Mouse (Mus musculus): Measurements from ENCODE around the gene Cluap1. TPM values are rescaled to one million over a fixed set of nuclear protein-coding genes. Genes with fewer than 3 reads are reported as not detected.

The Cluap1 gene
- polyA plus RNA-seq (2015; fragmentation: Nextera tagmentation; extraction: Ambion mirVana) = 26.3 and 29.9 TPM in 2 replicates

DNA sequence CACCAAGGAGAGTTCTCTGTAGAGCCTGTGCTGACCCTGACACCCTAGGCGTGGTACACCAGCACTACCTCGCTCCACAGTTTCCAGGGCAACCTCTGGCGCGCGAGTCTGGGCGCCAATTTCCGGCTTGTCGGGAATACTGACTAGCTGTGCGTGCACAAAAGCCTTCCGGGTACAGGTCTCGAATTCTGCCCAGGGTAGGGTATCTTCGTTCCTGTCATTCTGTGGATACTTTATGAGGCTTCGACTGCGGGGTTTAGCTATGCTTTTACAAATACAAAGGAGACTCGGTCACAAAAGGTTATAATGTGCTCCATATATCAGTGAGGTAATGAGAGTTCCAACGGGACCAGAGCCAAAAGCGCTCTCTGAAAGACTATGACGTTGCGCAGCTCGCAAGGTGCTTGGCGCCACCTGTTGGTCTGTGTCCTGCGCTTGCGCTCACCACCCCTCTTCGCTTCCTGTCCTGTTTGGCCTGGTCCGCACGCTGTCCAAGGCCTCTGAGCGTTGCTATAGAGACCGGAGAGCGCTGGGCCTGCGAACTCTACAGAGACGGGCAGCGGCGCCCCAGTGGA lies at the start of gene Cluap1, which contains the start of gene 1700037C18Rik:
TSS of gene Cluap1 (plus strand) at position 265 of the 575 bp plus-strand sequence.
TSS of gene 1700037C18Rik (minus strand) at position 153 of the 575 bp plus-strand sequence.
- peak within 1 kb of the TSS; percentile 81 for H3K27ac ChIP-seq
- H3K36me3 ChIP-seq = peaks cover 50% of the 10 kb centered on the region
- no peaks in the 10 kb centered on the region for H3K27me3 ChIP-seq
- peak within 1 kb of the TSS; percentile 82 for H3K4me2 ChIP-seq
- under 1% methylated on average over 33 of the region's 33 CpGs for WGBS
- peak within 1 kb of the TSS; percentile 72 for H3K4me3 ChIP-seq (replicated peaks)
- H3K9me3 ChIP-seq (replicated peaks) = no peaks in the 10 kb centered on the region
- H3K9ac ChIP-seq = peak within 1 kb of the TSS; percentile 69
- peak; percentile 99 for ATAC-seq (replicated peaks; ENCODE audit: low FRiP score)
- H3K4me1 ChIP-seq = peaks cover 6% of the 10 kb centered on the region

DNA sequence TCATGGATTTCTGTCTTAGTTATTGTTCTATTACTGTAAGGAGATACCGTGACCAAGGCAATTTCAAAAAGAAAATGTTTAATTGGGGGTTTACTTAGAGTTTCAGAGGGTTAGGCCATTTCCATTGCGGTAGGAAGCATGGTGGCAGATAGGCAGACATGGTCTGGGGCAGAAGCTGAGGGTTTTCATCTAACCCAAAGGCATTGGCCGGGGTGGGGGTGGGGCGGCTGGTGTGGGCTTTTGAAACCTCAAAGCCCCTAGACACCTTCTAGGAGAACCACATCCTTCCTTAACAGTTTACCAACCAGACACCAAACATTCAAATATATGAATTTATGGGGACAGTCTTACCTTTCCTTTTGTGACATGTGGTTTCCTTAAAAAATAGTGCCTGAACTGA lies 49.3 kb upstream of the Cluap1 start:
- WGBS = 90% methylated on average over 4 of the region's 4 CpGs
- no peak for ATAC-seq (replicated peaks; ENCODE audit: low FRiP score)

DNA sequence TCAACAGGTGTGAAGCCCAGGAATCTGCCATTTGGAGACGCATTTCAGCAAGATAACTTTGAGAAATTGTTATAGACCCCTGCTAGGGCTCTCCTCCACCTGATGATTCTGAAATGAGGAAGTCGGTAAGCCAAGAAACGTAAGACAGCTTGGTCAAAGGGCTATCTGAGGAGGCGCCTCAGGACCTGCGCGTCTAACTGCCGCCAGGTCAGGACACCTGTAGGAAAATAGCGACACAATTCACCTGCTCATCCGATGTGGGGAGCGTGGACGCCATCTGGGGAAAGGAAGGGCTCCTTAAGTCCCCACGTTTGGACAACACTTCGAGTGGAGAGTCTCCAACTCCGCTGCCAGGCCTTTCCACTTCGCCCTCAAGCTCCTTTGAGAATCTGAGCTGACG lies 36.8 kb upstream of the Cluap1 start:
- Histone ChIP-seq H3K27me3 (no peaks in the 10 kb centered on the region), H3K36me3 (peaks cover 21% of the 10 kb centered on the region), H3K4me2 (peak overlapping the region; percentile 90), H3K9me3 (replicated peaks) (no peaks in the 10 kb centered on the region), H3K27ac (peak overlapping the region; percentile 75), H3K9ac (peak overlapping the region; percentile 61), H3K4me1 (peaks cover 20% of the 10 kb centered on the region), H3K4me3 (replicated peaks) (peak overlapping the region; percentile 68)
- 2% methylated on average over 16 of the region's 16 CpGs for WGBS
- peak; percentile 31 for ATAC-seq (replicated peaks; ENCODE audit: low FRiP score)

More for the DNA sequence above, 49.3 kb upstream of the Cluap1 start:
- Histone ChIP-seq H3K36me3 (peaks cover 28% of the 10 kb centered on the region), H3K4me2 (no peak overlapping the region), H3K4me3 (replicated peaks) (no peak overlapping the region), H3K27ac (no peak overlapping the region), H3K27me3 (no peaks in the 10 kb centered on the region), H3K9ac (no peak overlapping the region), H3K9me3 (replicated peaks) (no peaks in the 10 kb centered on the region), H3K4me1 (peaks cover 6% of the 10 kb centered on the region)

DNA sequence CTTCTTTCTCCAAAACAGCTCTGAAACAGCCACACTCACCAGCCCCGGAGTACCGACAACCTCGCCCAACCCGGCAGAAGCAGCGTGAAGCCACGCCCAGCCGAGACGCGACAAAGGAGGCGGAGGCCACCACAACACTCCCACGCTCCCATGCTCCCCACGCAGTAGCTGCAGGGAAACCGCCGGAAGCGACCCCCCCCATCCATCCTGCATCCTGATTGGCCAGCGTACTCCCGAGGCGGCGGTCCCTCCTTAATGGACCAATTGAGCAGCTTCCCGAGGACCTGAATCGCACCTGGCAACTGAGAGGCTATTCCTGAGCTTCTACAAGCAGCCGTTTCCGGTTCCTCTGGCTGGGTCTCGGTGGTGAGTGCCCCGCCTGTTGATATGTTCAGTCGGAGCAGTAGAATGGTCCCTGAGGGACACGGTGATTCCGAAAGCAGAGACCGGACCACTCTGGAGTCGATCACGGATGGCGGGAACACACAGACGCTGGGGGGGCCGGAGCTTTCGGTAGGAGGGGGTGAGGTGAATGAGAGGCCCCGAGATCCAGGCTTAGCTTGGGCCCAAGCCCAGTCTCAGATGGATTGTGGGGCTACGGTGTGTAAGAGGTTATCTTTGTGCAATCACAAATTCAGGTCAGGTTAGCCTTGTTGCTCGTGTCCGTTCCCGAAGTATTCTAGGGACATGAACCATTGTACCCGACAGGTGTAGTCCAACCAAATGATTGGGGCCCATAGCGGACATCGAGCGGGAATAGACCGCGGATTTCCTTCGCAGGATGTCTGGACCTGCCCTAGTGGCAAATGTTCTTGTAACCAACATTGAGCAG lies 36.2 kb upstream of the Cluap1 start, which contains the start of gene Naa60:
TSS of gene Naa60 (plus strand) at position 160 of the 832 bp plus-strand sequence.
- H3K9me3 ChIP-seq (replicated peaks) = no peaks in the 10 kb centered on the region
- H3K27ac ChIP-seq = peak within 1 kb of the TSS; percentile 75
- peaks cover 20% of the 10 kb centered on the region for H3K4me1 ChIP-seq
- H3K27me3 ChIP-seq = no peaks in the 10 kb centered on the region
- peak within 1 kb of the TSS; percentile 68 for H3K4me3 ChIP-seq (replicated peaks)
- peak; percentile 98 for ATAC-seq (replicated peaks; ENCODE audit: low FRiP score)
- peaks cover 15% of the 10 kb centered on the region for H3K36me3 ChIP-seq
- peak within 1 kb of the TSS; percentile 90 for H3K4me2 ChIP-seq
- 3% methylated on average over 47 of the region's 47 CpGs for WGBS
- peak within 1 kb of the TSS; percentile 61 for H3K9ac ChIP-seq

DNA sequence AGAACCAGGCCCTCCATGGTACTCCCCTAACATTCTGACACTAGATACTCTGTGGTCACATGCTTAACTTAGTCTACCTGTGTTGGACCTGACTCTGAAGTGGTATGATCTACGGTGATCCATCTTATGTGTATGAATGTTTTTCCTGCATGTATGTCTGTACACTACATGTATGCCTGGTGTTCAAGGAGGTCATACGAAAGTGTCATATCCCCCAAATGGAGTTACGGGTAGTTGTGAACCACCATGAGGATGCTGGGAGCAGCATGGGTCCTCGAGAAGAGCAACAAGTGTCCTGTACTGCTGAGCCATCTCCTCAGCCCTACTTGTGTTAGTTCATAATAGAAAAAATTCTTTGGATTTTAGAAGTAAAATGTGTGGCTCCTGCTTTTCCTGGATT lies 32.3 kb upstream of the Cluap1 start:
- H3K4me1 ChIP-seq = peaks cover 16% of the 10 kb centered on the region
- no peaks in the 10 kb centered on the region for H3K27me3 ChIP-seq
- no peaks in the 10 kb centered on the region for H3K9me3 ChIP-seq (replicated peaks)
- H3K9ac ChIP-seq = no peak overlapping the region
- no peak overlapping the region for H3K4me2 ChIP-seq
- 95% methylated on average over 4 of the region's 4 CpGs for WGBS
- no peak overlapping the region for H3K4me3 ChIP-seq (replicated peaks)
- H3K27ac ChIP-seq = no peak overlapping the region
- no peak for ATAC-seq (replicated peaks; ENCODE audit: low FRiP score)
- peaks cover 13% of the 10 kb centered on the region for H3K36me3 ChIP-seq

DNA sequence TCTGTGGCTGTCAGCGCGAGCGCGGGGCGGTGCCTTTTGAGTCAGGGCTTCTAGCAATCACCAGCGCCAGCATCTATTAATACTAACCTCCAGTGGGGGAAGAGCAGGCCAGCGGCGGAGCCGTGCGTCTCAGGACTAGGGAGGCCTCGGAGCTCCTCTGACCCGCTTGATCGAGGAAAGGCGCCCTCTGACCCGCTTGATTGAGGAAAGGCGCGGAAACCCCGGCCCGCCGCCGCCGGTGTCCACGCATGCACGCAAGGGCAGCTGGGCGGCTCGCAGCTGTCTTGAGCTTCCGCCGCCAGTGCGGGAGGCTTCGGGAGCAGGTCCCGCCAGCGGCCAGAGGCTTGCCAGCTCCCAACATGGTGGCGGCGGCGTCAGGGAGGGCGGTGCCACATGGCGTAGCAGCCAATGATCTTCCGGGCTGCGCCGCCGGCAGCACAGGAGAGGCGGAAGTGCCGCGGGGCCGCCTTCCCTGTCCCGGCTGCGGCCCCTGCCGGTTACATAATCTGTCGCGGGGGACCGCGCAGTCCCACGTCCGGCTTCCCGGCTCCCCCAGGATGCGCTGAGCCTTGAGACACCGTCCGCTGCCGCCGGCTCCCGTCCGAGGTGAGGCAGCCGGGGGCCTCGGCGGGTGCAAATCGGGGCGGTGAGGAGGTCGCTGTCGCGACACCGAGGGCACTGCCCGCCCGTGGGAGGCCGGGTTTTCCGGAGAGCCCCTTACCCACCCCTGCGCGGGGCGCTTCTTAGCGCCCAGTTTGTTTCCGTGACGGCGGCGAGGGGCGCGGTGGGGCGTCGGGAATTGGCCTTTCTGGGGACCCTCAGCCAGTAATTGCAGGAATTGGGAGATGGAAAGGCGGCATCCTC lies 24.2 kb upstream of the Cluap1 start, which contains the start of the genes Zfp597 and Gm20695:
TSS of gene Zfp597 (minus strand) at position 361 of the 864 bp plus-strand sequence.
TSS of gene Gm20695 (plus strand) at position 448 of the 864 bp plus-strand sequence.
- Histone ChIP-seq H3K4me1 (peaks cover 12% of the 10 kb centered on the region), H3K4me3 (replicated peaks) (peak within 1 kb of the TSS; percentile 89), H3K9me3 (replicated peaks) (no peaks in the 10 kb centered on the region), H3K27ac (peak within 1 kb of the TSS; percentile 97), H3K36me3 (peaks cover 11% of the 10 kb centered on the region), H3K27me3 (no peaks in the 10 kb centered on the region), H3K4me2 (peak within 1 kb of the TSS; percentile 68), H3K9ac (peak within 1 kb of the TSS; percentile 86)
- under 1% methylated on average over 87 of the region's 88 CpGs for WGBS
- ATAC-seq (replicated peaks; ENCODE audit: low FRiP score) = peak; percentile 99

DNA sequence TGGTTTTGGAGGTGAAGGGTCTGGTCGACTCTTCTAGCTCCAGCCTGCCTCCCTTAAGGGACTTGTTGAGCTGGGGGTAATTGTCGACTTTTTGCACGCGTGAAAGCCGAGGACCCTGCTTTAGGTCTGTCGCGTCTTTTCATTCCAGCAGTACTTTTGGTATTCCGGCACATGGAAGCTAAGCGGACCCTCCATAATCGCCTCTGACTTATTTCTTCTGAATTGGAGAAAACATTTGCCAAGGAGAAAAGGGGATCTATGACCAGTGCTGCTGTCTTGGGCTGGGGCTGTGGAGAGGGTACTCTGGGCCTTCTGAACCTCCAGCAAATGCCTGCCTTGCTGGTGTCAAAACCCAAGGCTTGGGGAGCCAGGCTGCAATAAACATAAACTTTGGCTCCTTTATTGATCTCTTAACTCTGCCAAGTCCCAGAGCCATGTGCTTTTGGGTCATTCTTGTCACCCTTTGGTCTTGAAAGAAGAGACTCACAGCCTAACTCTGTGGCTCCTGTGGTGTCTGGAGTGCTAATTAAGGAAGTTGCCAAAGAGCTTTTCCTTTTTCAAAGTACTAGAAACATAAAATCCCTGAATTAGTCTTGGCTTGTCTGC lies 23.4 kb upstream of the Cluap1 start:
- peak overlapping the region; percentile 86 for H3K9ac ChIP-seq
- H3K4me3 ChIP-seq (replicated peaks) = peak overlapping the region; percentile 89
- peaks cover 12% of the 10 kb centered on the region for H3K4me1 ChIP-seq
- peak overlapping the region; percentile 97 for H3K27ac ChIP-seq
- peaks cover 8% of the 10 kb centered on the region; the same call in 1 of the 2 replicates for H3K36me3 ChIP-seq
- peak overlapping the region; percentile 68 for H3K4me2 ChIP-seq
- no peaks in the 10 kb centered on the region for H3K27me3 ChIP-seq
- ATAC-seq (replicated peaks; ENCODE audit: low FRiP score) = no peak; the same call in 1 of the 2 replicates
- no peaks in the 10 kb centered on the region for H3K9me3 ChIP-seq (replicated peaks)
- 4% methylated on average over 10 of the region's 10 CpGs for WGBS

DNA sequence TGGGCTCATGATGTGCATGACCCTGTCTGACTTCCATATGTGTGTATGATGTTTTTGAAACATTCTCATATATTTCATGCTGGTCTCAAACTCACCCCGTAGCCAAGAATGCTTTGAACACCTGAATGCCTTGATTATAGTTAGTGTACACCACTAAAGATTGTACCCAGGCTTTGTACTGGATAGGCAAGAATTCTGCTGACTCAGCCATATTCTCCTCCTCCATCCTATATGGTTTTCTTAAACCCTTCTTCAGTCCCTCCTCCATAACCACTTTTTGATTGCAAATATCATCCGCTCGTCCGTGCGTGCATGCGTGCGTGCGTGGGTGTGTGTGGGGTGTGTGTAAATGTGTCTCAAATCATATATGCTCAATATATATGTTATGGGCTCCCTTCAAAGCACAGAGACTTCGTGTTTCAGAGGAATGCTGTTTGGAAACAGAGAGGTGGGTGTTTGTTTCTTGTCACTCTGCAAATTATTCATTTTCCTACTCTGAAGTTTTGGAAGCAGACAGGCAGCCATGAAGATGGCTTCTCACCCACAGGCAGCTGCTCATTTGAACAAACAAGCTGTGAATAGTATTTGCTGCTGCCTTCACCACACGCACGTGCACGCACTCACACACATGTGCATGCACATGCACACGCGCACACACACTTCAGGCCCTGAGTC lies 16.8 kb upstream of the Cluap1 start:
- H3K4me3 ChIP-seq (replicated peaks) = no peak overlapping the region
- H3K36me3 ChIP-seq = peaks cover 9% of the 10 kb centered on the region; the same call in 1 of the 2 replicates
- H3K4me1 ChIP-seq = 0 out of 2 replicates have a peak, but pooled peaks cover 5% of the 10 kb centered on the region
- no peaks in the 10 kb centered on the region for H3K27me3 ChIP-seq
- ATAC-seq (replicated peaks; ENCODE audit: low FRiP score) = no peak
- 89% methylated on average over 14 of the region's 14 CpGs for WGBS
- H3K9me3 ChIP-seq (replicated peaks) = no peaks in the 10 kb centered on the region
- no peak overlapping the region for H3K9ac ChIP-seq
- no peak overlapping the region for H3K27ac ChIP-seq
- no peak overlapping the region for H3K4me2 ChIP-seq

DNA sequence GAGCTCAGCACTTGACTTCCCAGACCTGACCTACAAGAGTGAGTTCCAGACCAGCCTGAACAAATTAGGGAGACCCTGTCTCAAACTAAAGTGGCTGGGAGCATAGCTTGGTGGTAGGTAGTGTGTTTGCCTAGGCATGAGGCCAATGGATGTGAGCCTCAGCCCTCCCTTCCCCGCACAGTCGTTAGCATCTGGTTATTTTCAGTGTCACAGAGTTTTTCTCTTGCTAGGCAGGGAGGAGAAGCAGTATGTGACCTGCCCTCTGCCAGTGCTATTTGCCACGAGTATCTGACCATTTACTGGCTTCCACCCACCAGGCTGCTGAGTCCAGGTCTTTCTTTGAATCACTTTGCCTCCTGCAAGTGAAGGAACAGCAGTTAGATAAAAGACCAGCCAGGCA lies 14.9 kb upstream of the Cluap1 start:
- Histone ChIP-seq H3K4me3 (replicated peaks) (no peak overlapping the region), H3K4me2 (no peak overlapping the region), H3K4me1 (0 out of 2 replicates have a peak, but pooled peaks cover 5% of the 10 kb centered on the region), H3K27me3 (no peaks in the 10 kb centered on the region), H3K9me3 (replicated peaks) (no peaks in the 10 kb centered on the region), H3K9ac (no peak overlapping the region), H3K36me3 (peaks cover 28% of the 10 kb centered on the region), H3K27ac (no peak overlapping the region)
- no peak for ATAC-seq (replicated peaks; ENCODE audit: low FRiP score)
- 49% methylated on average over 3 of the region's 3 CpGs for WGBS

DNA sequence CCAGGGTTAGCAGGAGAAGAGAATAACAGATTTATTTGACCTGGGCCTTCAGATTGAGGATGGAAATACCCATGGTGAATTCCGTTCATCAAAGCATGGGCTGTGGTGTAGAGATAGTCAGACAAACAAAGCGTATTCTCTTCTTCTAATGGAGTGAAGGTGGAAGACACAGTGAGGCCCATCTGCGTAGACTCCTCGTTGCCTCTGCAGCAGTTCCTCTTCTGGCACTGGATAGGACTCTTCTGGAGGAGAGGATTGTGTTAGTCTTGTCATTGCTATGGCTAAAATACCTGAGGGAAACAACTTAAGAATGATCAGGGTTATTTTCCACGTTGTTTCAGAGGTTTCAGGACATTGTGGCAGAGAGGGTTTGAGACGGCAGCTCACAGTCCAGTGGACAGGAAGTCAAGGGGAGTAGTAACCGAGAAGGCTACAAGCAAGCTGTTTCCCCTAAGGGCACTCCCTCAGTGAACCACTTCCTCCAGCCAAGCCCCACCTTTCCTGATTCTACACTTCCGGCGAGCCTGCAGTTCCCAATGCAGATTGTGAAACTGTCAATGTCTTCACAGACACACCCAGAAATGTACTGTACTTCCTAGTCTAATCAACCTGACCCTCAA lies 13.3 kb upstream of the Cluap1 start:
- 66% methylated on average over 9 of the region's 9 CpGs for WGBS
- H3K27me3 ChIP-seq = no peaks in the 10 kb centered on the region
- H3K27ac ChIP-seq = peak overlapping the region; percentile 49
- no peak overlapping the region for H3K9ac ChIP-seq
- H3K4me2 ChIP-seq = no peak overlapping the region
- ATAC-seq (replicated peaks; ENCODE audit: low FRiP score) = no peak; the same call in 1 of the 2 replicates
- 0 out of 2 replicates have a peak, but pooled peaks cover 5% of the 10 kb centered on the region for H3K4me1 ChIP-seq
- H3K9me3 ChIP-seq (replicated peaks) = no peaks in the 10 kb centered on the region
- no peak overlapping the region for H3K4me3 ChIP-seq (replicated peaks)
- H3K36me3 ChIP-seq = peaks cover 43% of the 10 kb centered on the region
